Mouse (Mus musculus) megakaryocyte-erythroid progenitor cell, adult 5-6 weeks (primary cell): Measurements from ENCODE around the gene Rnaset2a. TPM values are rescaled to one million over a fixed set of nuclear protein-coding genes. Genes with fewer than 3 reads are reported as not detected.

Experiments used
- total RNA-seq, 2 experiments: library from RNA; stranded (forward) in 1 of 2; stranded (reverse) in 1 of 2; fragments of 200-1000, 215-1000 nt in 1 of 2; fragments of >200 nt in 1 of 2; fragmentation: Nextera tagmentation in 1 of 2; gene quantifications; 2 replicates each; pipeline ENCODE4 v1.2.3; 2014 to 2017

Rnaset2a gene
- total RNA-seq, 2 experiments from 2014 or later, result 16.8 to 21.0 TPM

Other genes starting within 250 kb of the Rnaset2a start
- 6.7 TPM in 1 of 2 replicates, not detected in the other for gene Tagap, start 222.1 kb downstream of the Rnaset2a start, total RNA-seq (2014; fragmentation: Nextera tagmentation)
- gene Tagap, start 222.1 kb downstream of the Rnaset2a start, total RNA-seq (2017), result 1.8 and 4.0 TPM in 2 replicates
- gene Rsph3a, start 202.5 kb downstream of the Rnaset2a start, total RNA-seq (2014; fragmentation: Nextera tagmentation), result 43.0 and 50.2 TPM in 2 replicates
- gene Rsph3a, start 202.5 kb downstream of the Rnaset2a start, total RNA-seq (2017), result 59.1 and 67.3 TPM in 2 replicates
- not detected in 2 replicates for gene Gm49673, start 309 bp downstream of the Rnaset2a start, total RNA-seq (2014; fragmentation: Nextera tagmentation)
- not detected in 2 replicates for gene Gm49673, start 309 bp downstream of the Rnaset2a start, total RNA-seq (2017)
- 26.9 and 46.6 TPM in 2 replicates for gene Fgfr1op, start 17.4 kb upstream of the Rnaset2a start, total RNA-seq (2014; fragmentation: Nextera tagmentation)
- gene Fgfr1op, start 17.4 kb upstream of the Rnaset2a start, total RNA-seq (2017), result 48.1 and 67.9 TPM in 2 replicates
- not detected in 2 replicates for gene Ccr6, start 87.9 kb upstream of the Rnaset2a start, total RNA-seq (2014; fragmentation: Nextera tagmentation)
- not detected in 2 replicates for gene Ccr6, start 87.9 kb upstream of the Rnaset2a start, total RNA-seq (2017)
- gene Mpc1, start 134.8 kb upstream of the Rnaset2a start, total RNA-seq (2014; fragmentation: Nextera tagmentation), result 123 and 153 TPM in 2 replicates
- 119 and 137 TPM in 2 replicates for gene Mpc1, start 134.8 kb upstream of the Rnaset2a start, total RNA-seq (2017)
- 63.1 and 137 TPM in 2 replicates for gene Sft2d1, start 163.0 kb upstream of the Rnaset2a start, total RNA-seq (2014; fragmentation: Nextera tagmentation)
- gene Sft2d1, start 163.0 kb upstream of the Rnaset2a start, total RNA-seq (2017), result 24.3 and 29.9 TPM in 2 replicates
- gene Prr18, start 189.4 kb upstream of the Rnaset2a start, total RNA-seq (2014; fragmentation: Nextera tagmentation), result 0.15 TPM in 1 of 2 replicates, not detected in the other
- not detected in 2 replicates for gene Prr18, start 189.4 kb upstream of the Rnaset2a start, total RNA-seq (2017)
- not detected in 2 replicates for gene T2, start 207.9 kb upstream of the Rnaset2a start, total RNA-seq (2014; fragmentation: Nextera tagmentation)
- 0.27 TPM in 1 of 2 replicates, not detected in the other for gene T2, start 207.9 kb upstream of the Rnaset2a start, total RNA-seq (2017)